Mouse (Mus musculus): Measurements from ENCODE around the gene Ppp2r5a. TPM values are rescaled to one million over a fixed set of nuclear protein-coding genes. Genes with fewer than 3 reads are reported as not detected.

Gene Ppp2r5a
- polyA plus RNA-seq, 1 experiment from 2014 or later = 42.7 TPM

DNA sequence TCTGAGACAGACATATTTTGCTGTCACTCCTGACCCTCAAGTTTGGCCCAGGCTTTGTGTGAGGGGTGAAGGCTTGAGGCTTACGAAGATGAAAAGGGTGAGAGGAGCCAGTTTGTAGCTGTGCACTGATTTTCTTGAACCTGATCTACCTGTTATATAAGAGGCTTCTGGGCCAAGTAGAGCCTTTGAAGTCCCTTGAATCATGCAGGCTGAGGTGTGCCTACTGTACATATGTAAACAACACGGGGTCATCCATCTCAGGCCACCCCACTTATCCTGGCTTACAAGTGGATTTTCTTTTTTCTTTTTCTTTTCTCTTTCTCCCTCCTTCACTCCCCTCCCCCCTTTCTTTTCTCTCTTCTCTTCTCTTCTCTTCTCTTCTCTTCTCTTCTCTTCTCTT is 54.5 kb downstream of the Ppp2r5a start:
- WGBS = 33% methylated on average over 2 of the region's 2 CpGs
- no peak overlapping the region for H3K4me2 ChIP-seq
- DNase-seq = peak; percentile 48
- H3K27me3 ChIP-seq (ENCODE audit: insufficient read depth, low read length) = no peaks in the 10 kb centered on the region
- peaks cover 65% of the 10 kb centered on the region for H3K36me3 ChIP-seq (ENCODE audit: insufficient read depth)
- H3K27ac ChIP-seq (ENCODE audit: low read depth) = no peak overlapping the region; the same call in 1 of the 2 replicates
- no peak for TF ChIP-seq CTCF (IDR thresholded peaks at IDR 0.05; ENCODE audit: low read depth)
- H3K9me3 ChIP-seq (ENCODE audit: low read depth, low read length) = no peaks in the 10 kb centered on the region
- no peak overlapping the region for H3K9ac ChIP-seq
- no peak overlapping the region for H3K4me3 ChIP-seq (ENCODE audit: low read depth, low read length)
- no peaks in the 10 kb centered on the region for H3K4me1 ChIP-seq (ENCODE audit: insufficient read depth)
- peak; percentile 53; the same call in 1 of the 2 replicates for ATAC-seq (ENCODE audit: insufficient read depth)

DNA sequence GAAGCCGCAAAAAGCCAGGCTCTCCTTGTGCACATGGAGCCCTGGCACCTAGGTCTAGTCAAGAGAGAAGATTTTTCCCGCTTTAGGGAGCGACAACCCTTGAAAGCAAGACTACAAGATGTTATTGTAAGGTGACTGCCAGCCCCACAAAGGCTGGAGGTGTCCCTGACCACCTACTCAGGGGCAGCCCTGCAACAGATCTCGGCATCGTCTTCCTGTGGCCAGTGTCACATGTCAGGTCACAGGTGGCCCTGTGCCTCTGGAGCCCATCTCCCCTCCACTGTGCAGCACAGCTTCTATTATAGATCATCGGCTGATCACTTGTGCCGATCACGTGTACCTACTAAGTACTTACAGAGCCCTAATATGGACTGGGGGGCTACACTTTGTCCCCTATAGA is 55.5 kb downstream of the Ppp2r5a start:
- 80% methylated on average over 8 of the region's 8 CpGs for WGBS
- no peak for DNase-seq
- no peak overlapping the region for H3K4me3 ChIP-seq (ENCODE audit: low read depth, low read length)
- H3K9me3 ChIP-seq (ENCODE audit: low read depth, low read length) = no peaks in the 10 kb centered on the region
- no peak for ATAC-seq (ENCODE audit: insufficient read depth)
- H3K27me3 ChIP-seq (ENCODE audit: insufficient read depth, low read length) = no peaks in the 10 kb centered on the region
- H3K9ac ChIP-seq = no peak overlapping the region
- no peak for TF ChIP-seq CTCF (IDR thresholded peaks at IDR 0.05; ENCODE audit: low read depth)
- peaks cover 61% of the 10 kb centered on the region for H3K36me3 ChIP-seq (ENCODE audit: insufficient read depth)
- H3K4me2 ChIP-seq = no peak overlapping the region
- H3K4me1 ChIP-seq (ENCODE audit: insufficient read depth) = no peaks in the 10 kb centered on the region
- no peak overlapping the region for H3K27ac ChIP-seq (ENCODE audit: low read depth)

DNA sequence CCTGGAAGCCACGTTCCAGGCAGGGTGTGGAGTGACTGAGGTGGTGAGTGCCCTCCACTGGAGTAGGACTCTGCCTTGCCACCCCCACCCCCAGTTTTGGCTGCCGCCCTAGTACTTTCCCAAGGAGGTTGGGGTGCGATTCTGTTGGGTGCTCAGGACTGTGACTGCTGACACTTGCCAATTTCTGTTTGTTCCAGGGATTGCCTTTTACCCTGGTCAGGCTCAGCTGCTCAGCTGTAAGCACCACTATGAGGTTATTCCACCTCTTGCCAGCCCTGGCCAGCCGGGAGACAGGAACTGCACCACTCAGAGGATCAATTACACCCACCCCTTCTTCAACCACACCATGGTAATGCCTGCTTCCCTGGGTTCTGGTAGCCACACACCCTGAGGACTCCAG is 62.5 kb downstream of the Ppp2r5a start:
- H3K4me3 ChIP-seq (ENCODE audit: low read depth, low read length) = no peak overlapping the region
- DNase-seq (no peak), ATAC-seq (ENCODE audit: insufficient read depth) (no peak)
- TF ChIP-seq CTCF (IDR thresholded peaks at IDR 0.05; ENCODE audit: low read depth) = no peak
- no peak overlapping the region for H3K9ac ChIP-seq
- no peaks in the 10 kb centered on the region for H3K4me1 ChIP-seq (ENCODE audit: insufficient read depth)
- 81% methylated on average over 4 of the region's 4 CpGs for WGBS
- H3K4me2 ChIP-seq = no peak overlapping the region
- H3K9me3 ChIP-seq (ENCODE audit: low read depth, low read length) = no peaks in the 10 kb centered on the region
- no peaks in the 10 kb centered on the region for H3K27me3 ChIP-seq (ENCODE audit: insufficient read depth, low read length)
- H3K27ac ChIP-seq (ENCODE audit: low read depth) = no peak overlapping the region
- peaks cover 67% of the 10 kb centered on the region for H3K36me3 ChIP-seq (ENCODE audit: insufficient read depth)

DNA sequence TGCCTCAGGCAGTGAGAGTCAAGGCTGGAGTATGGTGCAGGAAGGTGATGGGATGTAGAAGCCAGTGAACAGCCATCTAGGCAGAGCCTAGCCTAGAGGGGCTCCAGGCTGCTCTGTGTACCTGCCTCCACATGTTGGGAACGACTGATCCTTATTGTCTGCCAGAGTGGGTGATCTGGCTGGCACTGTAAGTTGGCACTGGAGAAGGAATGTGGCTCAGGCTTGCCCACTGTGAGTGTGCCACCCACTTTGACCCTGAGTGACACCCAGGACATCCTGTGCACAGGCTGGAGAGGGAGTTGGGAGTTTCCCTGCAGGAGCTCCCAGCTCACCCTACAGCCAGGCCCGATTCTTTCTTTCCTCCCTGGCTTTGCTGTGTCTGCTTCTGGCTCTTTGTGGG is 63.2 kb downstream of the Ppp2r5a start:
- DNase-seq (no peak), ATAC-seq (ENCODE audit: insufficient read depth) (no peak)
- no peak overlapping the region for H3K4me3 ChIP-seq (ENCODE audit: low read depth, low read length)
- H3K27ac ChIP-seq (ENCODE audit: low read depth) = no peak overlapping the region
- H3K4me1 ChIP-seq (ENCODE audit: insufficient read depth) = no peaks in the 10 kb centered on the region
- H3K9me3 ChIP-seq (ENCODE audit: low read depth, low read length) = no peaks in the 10 kb centered on the region
- 87% methylated on average over 2 of the region's 2 CpGs for WGBS
- H3K4me2 ChIP-seq = no peak overlapping the region
- peaks cover 60% of the 10 kb centered on the region for H3K36me3 ChIP-seq (ENCODE audit: insufficient read depth)
- no peak overlapping the region for H3K9ac ChIP-seq
- TF ChIP-seq CTCF (IDR thresholded peaks at IDR 0.05; ENCODE audit: low read depth) = no peak
- H3K27me3 ChIP-seq (ENCODE audit: insufficient read depth, low read length) = no peaks in the 10 kb centered on the region

DNA sequence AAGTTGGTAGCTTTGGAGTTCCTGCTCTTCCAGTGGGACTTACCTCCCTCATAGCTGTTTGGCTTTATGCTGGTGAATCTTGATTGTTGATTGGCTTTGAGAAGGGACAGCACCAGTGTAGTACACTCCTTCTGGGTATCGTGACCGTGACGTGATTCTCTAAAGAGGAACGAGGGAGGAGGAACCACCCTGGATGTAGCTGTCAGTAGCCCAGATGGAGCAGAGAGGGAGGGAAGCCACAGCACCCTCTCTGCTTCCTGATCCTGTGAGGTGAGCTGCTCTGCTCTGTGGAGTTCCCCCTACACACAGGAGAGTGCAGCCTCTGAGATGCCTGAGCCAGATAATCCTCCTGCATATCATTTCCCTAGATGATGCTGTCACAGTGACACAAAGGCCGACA is 68.6 kb downstream of the Ppp2r5a start:
- ATAC-seq (ENCODE audit: insufficient read depth) (no peak), DNase-seq (no peak)
- Histone ChIP-seq H3K9me3 (ENCODE audit: low read depth, low read length) (no peaks in the 10 kb centered on the region), H3K27me3 (ENCODE audit: insufficient read depth, low read length) (no peaks in the 10 kb centered on the region), H3K9ac (no peak overlapping the region), H3K36me3 (ENCODE audit: insufficient read depth) (peaks cover 41% of the 10 kb centered on the region), H3K4me3 (ENCODE audit: low read depth, low read length) (no peak overlapping the region), H3K4me1 (ENCODE audit: insufficient read depth) (no peaks in the 10 kb centered on the region), H3K27ac (ENCODE audit: low read depth) (no peak overlapping the region), H3K4me2 (no peak overlapping the region)
- 78% methylated on average over 5 of the region's 5 CpGs for WGBS
- no peak for TF ChIP-seq CTCF (IDR thresholded peaks at IDR 0.05; ENCODE audit: low read depth)

DNA sequence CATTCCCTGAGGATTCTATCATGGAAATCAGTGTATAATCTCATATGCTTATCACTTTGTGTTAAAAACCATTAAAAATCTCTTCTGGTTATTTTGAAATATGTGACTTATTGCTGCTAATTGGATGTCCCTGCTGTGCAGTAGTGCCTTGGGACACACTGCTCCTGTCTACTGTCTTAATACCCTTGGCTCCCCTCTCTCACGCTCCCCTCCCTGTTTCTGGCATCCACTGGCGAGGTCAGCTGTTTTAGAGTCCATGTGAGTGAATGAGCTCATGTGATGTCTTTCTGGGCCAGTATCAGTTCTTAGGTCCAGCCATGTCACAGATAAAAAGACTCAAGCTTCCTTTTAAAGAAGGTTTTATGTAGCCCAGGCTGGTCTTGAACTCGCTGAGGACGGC is 72.7 kb downstream of the Ppp2r5a start:
- no peak overlapping the region for H3K4me3 ChIP-seq (ENCODE audit: low read depth, low read length)
- WGBS = 84% methylated on average over 4 of the region's 4 CpGs
- ATAC-seq (ENCODE audit: insufficient read depth) = no peak
- peaks cover 24% of the 10 kb centered on the region; the same call in 1 of the 2 replicates for H3K36me3 ChIP-seq (ENCODE audit: insufficient read depth)
- H3K27ac ChIP-seq (ENCODE audit: low read depth) = no peak overlapping the region
- no peak overlapping the region for H3K9ac ChIP-seq
- H3K27me3 ChIP-seq (ENCODE audit: insufficient read depth, low read length) = no peaks in the 10 kb centered on the region
- no peak overlapping the region for H3K4me2 ChIP-seq
- DNase-seq = no peak
- TF ChIP-seq CTCF (IDR thresholded peaks at IDR 0.05; ENCODE audit: low read depth) = no peak
- H3K4me1 ChIP-seq (ENCODE audit: insufficient read depth) = peaks cover 12% of the 10 kb centered on the region; the same call in 1 of the 2 replicates
- H3K9me3 ChIP-seq (ENCODE audit: low read depth, low read length) = no peaks in the 10 kb centered on the region

DNA sequence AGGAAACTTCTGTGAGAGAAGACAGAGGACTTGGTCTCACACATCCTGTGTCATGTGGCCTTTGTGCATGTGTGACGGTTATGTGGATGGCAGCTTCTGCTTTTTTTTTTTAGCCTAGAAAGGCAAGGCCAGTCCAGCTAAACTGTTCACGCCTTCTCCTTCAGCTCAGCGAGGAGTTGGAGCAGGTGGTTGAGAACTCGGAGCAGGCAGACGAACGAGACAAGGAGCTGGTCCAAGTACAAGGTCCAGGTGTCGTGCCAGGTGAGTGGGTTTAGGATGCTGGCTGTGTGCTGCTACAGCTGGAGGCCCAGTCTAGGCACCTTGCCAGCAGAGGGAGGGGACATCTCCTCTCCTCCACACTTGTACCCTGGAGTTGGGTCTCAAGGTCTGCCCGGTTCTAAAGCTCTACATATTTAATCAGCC is 75.0 kb downstream of the Ppp2r5a start:
- no peak for TF ChIP-seq CTCF (IDR thresholded peaks at IDR 0.05; ENCODE audit: low read depth)
- no peak overlapping the region for H3K27ac ChIP-seq (ENCODE audit: low read depth)
- no peaks in the 10 kb centered on the region for H3K27me3 ChIP-seq (ENCODE audit: insufficient read depth, low read length)
- H3K9me3 ChIP-seq (ENCODE audit: low read depth, low read length) = no peaks in the 10 kb centered on the region
- DNase-seq = no peak
- no peak overlapping the region for H3K9ac ChIP-seq
- no peak for ATAC-seq (ENCODE audit: insufficient read depth)
- H3K36me3 ChIP-seq (ENCODE audit: insufficient read depth) = peaks cover 20% of the 10 kb centered on the region; the same call in 1 of the 2 replicates
- peak overlapping the region; percentile 12; the same call in 1 of the 2 replicates for H3K4me2 ChIP-seq
- 61% methylated on average over 8 of the region's 8 CpGs for WGBS
- H3K4me1 ChIP-seq (ENCODE audit: insufficient read depth) = peaks cover 12% of the 10 kb centered on the region; the same call in 1 of the 2 replicates
- no peak overlapping the region for H3K4me3 ChIP-seq (ENCODE audit: low read depth, low read length)

Measured in lung, embryonic 14.5 days (tissue).